Mouse (Mus musculus) spleen, postnatal 14 days (tissue): Measurements from ENCODE around the gene Tmem121b.

Source experiments
- DNase-seq, 2 experiments: peaks; one replicate each; pipeline ENCODE4 v3.0.0; 2021 to 2022; ENCODE audit warnings: low spot score in 2 of 2

The Tmem121b gene

DNA sequence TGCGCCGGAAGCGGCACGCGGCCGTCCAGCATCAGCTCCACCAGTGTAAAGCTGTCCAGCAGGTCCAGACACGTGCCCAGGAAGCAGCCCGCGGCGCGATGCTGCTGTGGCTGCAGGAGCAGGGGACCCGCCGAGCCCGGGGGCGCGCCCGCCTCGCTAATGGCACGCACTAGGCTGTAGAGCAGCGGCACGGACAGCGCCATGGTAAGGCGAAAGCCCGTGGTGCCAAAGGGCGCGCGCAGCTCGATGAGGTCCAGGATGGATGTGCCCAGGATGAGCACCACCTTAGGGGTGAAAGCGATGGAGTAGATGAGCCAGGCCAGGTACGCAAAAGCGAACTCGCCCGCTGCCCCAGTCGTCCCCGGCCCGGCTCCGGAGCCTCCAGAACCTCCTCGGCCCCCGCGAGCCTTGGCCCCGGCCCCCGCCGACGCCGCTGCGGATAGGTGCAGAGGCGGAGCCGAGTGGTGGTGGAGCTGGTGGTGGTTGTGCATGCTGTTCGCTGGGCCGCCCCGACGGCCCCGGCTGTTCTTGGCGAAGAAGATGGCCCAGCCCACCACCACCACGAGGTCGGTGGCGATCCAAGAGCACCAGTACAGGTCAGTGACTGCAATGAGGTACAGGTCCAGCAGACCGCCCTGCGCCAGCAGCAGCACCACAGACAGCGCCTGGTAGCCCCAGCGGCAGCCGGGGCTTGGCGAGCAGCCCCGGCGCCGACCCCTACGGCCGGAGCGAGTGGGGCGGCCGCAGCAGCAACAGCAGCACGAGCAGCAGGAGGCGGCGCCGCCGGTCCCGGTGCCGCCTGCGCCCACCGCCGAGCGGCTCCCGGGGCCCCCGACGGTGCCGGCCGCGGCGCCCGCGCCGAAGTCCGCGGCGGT lies 871 bp downstream of the Tmem121b start:
- no peak for DNase-seq

DNA sequence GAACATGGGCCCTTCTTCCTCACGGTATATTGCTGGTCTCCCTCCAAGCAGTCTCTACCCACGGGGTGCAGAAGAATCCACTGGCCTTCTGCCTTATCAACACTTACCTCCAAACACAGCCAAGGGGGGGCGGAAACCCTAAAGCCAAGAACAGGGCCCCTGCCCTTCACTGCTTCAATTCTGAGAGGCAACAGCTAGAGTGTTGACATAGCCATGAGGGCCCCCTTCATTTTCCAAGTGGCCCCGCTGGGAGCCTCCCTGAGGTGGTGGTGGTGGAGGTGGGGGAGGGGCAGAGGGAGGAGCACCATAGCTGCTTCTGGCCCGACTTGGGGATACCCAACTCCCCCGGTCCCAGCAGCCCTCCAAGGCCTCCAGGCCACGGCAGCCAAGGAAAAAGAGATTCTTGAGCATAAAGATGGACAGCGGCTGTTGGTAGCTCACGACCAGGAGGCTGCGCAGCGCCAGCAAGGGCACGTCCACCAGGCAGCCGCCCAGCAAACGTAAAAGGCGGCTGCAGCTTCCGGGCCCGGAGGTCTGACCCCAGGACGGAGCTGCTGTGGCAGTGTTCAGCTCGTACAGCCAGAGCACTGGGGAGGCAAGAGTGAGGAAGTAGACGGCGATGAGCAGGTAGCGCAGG lies 1.6 kb downstream of the Tmem121b start:
- DNase-seq, result no peak

DNA sequence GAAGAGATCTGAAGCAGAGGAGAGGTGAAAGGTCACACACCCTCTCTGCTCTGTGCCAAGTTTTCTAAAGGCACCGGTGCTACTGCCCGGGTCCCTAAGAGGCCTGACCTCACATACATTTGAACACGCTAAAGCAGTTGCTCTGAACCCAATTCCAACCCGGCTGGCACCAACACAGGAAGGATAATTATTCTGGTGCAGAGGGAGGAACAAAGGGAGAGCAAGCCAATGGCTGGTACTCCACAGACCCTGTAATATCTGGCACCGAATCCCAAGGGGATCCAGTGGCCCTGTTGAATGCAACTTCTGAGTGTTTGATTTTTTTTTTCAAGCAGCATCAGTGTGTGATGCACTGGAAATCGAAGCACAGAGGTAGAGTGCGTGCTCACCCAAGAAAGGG lies 2.5 kb downstream of the Tmem121b start:
- no peak for DNase-seq

DNA sequence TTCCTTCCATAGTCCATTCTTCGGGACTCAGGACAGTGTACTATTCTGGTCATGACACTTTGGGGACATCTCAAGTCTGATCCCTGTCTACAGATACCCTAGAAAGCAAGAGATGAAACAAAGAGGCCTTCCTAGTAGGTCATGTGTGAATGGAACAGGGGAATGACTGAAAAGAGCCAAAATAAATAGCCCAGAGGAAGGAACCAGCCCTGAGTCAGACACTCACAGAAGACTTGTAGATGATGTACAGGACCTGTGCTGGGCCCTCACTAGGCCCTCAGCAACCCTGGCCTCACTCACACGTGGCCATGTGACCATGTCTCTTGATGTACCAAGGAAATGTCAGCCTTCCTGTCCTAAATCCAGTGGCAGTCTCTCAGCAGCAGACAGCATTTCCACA lies 4.1 kb downstream of the Tmem121b start:
- DNase-seq, result no peak

DNA sequence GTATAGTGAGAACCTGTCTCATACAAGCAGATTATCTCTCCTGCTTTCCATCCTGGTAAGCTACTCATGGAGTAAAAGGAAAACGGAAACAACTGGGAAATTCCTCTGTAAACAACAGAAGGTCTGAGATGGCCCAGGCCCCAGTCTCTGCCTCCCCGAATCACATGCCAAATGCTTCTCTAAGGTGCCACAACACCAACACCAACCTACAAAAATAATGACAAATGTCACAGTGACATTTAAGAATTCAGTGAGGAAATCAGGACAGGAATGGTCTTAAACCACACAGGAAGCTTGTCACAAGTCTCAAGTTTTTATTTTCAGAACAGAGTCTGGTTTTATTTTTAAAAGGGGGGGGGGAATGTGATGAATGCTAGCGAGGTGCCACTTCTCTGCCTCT lies 5.0 kb downstream of the Tmem121b start:
- DNase-seq, result no peak

DNA sequence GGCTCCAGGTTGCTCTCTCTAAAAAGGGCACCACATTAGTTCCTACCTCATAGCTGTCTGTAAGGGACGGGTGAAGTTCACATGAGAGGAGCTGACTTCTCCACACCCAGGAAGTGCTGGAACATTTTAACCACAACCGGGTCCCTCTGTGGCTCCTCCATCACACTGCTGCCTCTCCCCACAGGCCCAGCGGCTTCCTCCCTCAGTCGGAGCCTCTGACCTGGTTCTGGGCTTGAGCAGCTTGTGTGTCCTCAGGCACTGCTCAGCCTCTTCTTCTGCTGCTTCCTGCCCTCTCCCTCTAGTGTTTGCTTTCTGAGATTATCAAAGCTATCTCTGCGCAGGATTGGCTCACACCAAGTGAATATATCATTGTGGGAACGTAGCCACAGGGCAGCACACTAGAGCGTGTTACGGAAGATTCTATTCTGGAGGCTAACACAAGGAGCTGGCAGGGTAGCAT lies 7.5 kb downstream of the Tmem121b start:
- no peak for DNase-seq

DNA sequence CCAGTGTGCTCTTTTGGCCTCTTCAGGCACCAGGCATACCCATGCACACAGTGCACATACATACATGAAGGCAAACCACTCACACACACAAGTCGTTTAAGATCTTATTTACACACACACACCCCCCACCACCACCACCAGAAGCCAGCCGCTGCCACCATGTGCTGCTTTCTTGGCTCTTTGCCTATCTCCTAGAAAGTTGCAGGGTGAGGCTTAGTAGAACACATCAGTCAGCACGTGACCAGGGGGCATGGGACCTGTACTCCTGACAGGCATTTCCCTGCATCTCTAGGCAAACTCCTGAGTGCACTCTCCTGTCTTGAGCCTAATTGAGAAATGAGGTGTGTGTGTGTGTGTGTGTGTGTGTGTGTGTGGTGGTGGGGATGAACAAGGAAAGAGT lies 8.6 kb downstream of the Tmem121b start:
- no peak for DNase-seq

DNA sequence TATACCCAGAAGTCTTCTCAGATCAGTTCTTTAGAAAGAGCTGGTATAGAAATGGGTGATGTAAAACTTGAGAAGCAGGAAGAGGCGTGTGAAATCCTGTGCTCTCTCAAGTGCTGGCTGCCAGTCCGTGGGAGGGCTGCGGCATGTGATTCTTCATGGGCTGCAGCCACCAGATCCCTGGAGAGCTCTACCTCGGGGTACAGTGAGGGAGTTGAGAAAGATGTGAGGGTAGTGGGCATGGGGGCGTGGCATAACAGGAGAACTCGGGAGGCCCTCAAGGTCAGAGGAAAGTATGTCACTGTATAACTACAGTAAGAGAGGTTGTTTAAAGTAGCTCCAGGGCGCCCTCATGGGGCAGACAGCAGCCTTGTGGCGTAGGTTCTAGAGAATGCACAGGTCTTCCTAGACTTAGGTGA lies 10.4 kb downstream of the Tmem121b start:
- DNase-seq, result peak; percentile 33 to 59

DNA sequence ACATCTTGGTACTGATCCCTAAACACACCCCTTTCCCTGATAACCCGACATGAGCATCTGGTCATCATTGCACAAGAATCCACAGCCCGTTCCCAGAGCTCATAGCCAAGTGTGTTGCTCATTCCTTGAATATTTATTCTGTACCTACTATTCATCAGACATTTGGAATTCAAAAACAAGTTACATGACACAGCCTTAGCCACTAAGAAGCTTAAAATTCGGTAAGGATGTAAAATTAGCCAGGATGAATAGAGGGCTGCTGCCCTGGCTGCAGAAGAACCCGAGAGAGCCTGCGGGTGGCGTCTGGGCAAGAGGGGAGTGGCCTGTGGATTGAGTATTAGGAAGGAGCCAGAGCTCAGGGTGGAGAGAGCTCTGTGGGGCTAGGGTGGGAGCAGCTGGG lies 10.9 kb downstream of the Tmem121b start:
- no peak for DNase-seq

DNA sequence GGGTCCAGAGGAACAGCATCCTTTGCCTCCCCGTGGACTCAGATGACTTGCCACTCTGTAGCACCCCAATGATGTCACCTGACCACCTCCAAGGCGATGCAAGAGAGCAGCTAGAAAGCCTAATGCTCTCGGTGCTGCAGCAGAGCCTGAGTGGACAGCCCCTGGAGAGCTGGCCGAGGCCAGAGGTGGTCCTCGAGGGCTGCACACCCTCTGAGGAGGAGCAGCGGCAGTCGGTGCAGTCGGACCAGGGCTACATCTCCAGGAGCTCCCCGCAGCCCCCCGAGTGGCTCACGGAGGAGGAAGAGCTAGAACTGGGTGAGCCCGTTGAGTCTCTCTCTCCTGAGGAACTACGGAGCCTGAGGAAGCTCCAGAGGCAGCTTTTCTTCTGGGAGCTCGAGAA lies 11.6 kb downstream of the Tmem121b start:
- no peak for DNase-seq

DNA sequence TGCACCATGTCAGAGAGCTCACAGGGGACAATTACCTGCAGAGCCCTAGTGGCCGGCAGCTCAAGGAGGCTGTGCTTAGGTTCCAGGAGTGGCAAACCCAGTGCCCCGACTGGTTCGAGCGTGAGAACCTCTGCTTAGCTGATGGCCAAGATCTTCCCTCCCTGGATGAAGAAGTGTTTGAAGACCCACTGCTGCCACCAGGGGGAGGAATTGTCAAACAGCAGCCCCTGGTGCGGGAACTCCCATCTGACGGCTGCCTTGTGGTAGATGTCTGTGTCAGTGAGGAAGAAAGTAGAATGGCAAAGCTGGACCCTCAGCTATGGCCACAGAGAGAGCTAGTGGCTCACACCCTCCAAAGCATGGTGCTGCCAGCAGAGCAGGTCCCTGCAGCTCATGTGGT lies 12.1 kb downstream of the Tmem121b start:
- DNase-seq, result no peak

DNA sequence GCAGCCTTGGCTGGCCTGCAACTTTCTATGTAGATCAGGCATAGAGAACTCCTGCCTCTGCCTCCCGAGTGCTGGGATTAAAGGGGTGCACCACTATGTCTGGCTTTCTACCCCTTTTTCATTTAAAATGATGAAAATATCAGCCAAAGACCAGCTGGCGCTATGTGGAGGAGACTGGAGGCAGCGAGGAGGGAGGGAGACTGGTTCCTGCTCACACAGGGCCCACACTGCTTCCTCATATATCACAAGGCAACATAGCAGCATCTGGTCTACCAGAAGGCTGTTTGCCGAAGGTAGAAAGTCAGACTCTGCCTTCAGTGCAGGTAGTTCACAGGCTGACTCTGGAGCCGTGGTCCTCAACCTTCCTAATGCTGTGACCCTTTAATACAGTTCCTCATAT lies 13.2 kb downstream of the Tmem121b start:
- DNase-seq, result no peak

DNA sequence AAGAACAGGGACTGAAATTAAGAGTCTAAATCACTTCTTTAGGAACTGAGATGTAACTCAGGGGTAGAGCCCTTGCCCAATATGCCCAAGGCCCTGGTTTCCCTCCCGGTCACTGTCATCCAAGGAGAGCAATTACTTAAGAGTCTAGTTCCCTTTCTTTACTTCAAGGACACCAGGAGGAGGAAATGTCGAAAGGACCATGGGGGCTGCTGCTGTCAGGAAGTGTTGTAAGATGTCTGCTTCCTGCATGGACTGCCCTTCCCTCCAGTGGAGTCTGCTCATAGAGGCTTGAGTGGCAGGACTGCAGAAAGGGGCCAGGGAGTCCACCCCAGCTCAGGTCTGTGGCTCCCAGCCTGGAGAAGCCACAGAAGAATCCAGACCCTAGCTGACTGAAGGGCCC lies 14.3 kb downstream of the Tmem121b start:
- no peak for DNase-seq

DNA sequence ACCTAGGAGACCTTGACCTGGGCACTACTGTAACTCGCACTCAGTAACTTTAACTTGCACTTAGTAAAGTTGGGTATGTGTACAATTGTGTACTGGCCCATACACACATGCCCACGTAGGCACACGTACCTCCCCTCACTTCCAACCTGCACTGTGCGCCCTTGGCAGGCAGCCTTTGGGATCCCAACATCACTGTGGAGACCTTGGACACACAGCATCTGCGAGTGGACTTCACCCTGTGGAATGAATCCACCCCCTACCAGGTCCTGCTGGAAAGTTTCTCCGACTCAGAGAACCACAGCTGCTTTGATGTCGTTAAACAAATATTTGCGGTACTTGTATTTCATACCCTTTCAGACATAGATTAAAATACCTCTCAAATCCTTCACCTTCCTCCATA lies 18.3 kb downstream of the Tmem121b start:
- DNase-seq, result no peak

DNA sequence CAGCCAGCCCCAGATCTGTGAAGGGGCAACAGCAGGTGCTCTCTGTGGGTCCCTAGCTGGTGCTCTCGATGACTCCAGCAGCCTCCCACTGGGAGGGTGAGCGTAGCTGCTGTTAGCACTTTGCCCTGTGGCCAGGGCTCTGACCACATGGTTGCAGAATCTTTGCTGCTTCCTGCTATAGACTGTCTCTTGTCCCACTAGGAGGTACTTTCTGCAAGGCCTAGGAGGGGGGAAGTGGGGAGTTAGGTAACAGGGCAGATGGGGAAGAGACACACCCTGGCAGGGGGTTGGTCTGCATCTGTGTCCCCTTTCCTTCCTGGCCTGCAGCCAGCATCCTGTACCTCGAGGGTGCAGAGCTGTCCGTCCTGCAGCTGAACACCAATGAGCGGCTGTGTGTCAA lies 20.2 kb downstream of the Tmem121b start:
- DNase-seq, result no peak

DNA sequence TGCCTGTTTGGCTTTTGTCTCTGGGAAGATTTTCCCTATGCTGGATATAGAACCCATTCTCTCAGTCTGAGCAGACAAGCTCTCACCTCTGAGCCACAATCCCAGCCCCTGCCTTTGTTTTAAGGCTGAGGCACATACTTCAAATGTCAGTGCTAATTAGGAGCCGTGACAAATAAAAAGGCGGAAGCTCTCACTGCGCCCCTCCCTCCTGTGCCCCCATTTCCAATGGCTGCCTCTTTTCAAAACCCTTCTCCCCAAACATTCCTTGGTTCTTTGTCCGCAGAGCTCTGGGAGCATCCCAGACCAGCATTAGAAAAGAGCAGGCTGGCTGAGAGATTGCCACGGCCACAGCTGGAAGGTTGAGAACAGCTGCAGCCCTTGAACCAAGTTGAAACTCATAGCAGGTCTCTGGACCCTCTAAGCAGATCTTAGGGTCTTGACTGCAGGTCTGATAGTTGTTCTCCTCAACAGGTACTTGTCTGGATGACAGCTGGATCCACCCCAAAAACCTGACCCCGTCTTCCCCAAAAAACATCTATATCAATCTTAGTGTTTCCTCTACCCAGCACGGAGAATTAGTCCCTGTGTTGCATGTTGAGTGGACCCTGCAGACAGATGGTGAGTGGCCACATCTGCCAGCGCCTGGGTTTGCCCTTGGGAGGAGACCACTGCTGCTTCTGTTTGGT lies 21.0 kb downstream of the Tmem121b start:
- no peak for DNase-seq

DNA sequence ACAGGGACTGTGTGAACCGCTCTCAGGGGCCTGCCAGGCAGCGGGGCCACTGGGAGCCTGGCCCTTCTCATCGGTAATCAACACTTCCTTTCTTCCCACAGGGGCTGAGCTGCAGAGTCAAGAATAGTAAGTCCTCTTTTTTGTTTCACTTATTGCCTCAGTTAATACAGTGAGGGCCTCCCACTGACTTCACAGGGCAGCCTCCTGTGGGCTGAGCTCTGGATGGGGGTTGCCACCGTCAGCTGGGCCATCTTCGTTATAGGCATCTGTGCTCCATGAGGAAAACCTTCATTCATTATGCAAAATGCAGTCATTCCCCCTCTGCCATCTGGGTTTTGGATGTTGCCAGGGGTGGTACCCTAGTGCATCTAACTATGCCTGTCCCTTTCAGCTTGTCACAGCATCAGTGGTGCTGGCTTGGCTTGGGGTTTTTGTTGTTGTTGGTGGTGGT lies 21.6 kb downstream of the Tmem121b start:
- DNase-seq, result no peak

DNA sequence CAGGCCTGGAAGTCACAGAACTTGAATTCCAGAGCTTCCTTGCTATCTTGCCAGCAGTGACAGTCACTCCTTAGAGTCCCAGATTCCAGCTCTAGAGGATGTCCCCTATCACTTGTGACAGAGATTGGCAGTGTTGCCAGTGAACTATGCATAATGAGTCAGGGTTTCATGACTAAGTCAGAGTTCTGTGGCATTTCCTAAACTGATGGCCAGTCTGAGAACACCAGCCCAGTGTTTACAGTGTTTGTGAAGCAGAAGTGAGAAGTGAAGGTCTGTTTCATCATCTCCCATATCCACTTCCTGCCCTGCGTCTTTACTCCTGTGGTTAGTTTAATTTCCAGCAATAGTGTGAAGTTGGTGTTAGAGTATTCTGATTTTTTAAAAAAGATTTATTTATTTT lies 22.9 kb downstream of the Tmem121b start:
- DNase-seq, result no peak

DNA sequence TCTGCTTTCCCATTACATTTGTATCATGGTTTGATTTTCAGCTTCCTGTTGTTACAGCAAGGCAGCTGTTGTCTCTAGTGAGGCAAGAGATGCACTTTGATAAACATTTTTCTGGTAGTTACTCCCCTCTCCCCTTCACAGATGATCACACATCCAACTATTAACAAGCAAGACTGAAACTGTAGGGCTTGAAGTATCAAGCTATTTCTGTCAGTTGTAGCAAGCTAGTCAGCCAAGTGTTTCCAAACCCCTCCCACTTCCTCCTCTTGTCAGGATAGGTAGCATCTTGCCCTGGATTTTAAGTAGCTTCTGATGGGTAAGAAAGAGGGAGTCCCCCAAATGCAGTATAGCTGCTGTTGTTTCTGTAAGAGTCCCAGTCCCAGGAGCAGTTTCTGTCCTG lies 23.8 kb downstream of the Tmem121b start:
- DNase-seq, result no peak

DNA sequence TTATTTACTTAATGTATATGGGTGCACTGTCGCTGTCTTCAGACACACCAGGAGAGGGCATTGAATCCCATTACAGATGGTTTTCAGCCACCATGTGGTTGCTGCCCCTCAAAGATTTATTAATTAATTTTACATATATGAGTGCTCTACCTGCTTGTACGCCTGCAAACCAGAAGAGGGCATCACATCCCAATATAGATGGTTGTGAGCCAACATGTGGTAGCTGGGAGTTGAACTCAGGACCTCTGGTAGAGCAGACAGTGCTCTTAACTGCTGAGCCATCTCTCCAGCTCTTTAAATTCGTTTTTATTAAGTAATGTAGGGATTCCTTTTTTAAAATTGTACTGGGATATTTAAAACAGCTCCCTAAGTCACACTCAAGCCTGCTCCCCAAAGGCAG lies 24.3 kb downstream of the Tmem121b start:
- no peak for DNase-seq

DNA sequence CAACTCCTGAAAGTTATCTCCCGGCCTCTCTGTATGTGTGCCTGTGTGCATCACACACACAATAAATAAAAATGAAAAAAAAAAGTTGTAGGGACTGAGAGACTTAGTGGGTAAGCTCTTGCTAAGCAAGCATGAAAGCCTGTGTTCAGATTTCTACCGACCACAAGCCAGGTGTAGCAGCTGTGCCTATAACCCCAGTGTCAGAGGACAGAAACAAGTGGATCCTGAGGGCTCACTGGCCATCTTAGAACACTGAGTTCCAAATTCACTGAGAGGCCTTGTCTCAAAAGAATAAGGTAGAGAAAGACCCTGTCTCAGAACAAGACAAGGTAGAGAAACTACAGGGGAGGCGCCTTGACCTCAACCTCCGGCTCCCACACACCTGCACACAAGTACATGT lies 25.3 kb downstream of the Tmem121b start:
- no peak for DNase-seq

DNA sequence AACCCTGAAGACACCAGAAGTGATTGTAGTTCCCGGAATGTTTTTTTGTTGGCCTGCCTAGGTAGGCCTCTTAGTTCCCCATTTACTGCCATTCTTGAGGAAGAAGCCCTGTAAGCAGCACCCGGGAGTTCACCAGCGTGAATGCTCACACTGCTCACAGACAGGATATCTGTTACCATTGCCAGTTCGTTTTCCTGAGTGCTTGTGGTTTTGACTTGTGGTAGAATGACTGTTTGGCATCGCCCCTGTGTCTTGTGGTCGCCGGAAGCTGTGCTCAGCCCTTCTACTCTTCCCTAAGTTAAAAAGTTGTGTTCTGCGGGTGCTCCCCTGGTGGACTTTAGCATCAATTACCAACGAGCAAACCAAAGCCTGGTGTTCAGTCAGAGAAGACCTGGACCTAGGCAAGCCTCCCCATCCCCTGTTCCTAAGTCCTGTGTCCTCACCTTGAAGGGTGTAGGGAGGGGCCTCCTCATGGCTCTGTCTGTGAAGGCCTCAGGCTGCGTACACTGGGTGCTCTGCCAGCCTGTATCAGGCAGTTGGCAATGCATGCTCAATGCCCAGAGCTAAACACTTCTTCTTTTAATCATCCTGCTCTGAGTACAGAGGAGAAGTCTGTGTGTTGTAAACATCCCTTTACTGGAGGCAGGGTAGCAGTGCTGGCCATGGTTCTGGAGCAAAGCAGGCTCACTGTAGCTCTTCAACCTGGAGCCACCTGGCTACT lies 26.8 kb downstream of the Tmem121b start:
- peak in 1 of 2 experiments; percentile 35 for DNase-seq
